Mouse (Mus musculus): ENCODE measurements around the gene Tenm1. TPM values are rescaled to one million over a fixed set of nuclear protein-coding genes. Genes with fewer than 3 reads are reported as not detected.

Tenm1 gene
- polyA plus RNA-seq, 1 experiment from 2014 or later = 18.5 TPM

DNA sequence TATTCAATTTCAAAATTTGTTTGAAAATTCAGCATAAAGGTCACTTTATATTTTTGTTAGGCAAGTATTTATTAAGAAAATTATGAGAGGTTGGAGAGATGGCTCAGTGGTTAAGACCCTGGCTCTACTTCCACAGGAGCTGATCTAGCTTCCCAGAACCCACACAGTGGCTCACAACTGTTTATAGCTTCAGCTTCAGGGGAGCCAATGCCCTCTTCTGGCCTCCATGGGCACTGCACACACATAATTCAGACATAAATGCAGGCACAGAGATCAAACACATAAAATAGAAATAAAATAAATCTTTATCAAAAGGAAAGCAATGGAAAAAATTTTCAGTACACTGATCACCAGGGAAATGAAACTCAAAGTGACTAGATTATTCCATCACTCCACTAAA, 916.4 kb downstream of the Tenm1 start:
- Histone ChIP-seq H3K27me3 (no peaks in the 10 kb centered on the region), H3K9me3 (no peaks in the 10 kb centered on the region), H3K36me3 (no peaks in the 10 kb centered on the region), H3K9ac (replicated peaks) (no peak overlapping the region), H3K4me2 (replicated peaks) (no peak overlapping the region), H3K4me1 (no peaks in the 10 kb centered on the region), H3K4me3 (no peak overlapping the region), H3K27ac (replicated peaks) (no peak overlapping the region)
- no peak for ATAC-seq (replicated peaks)

GRCm38 (mm10) chrX:42511105-42511504, 917.8 kb downstream of the Tenm1 start:
- Histone ChIP-seq H3K9ac (replicated peaks) (no peak overlapping the region), H3K9me3 (no peaks in the 10 kb centered on the region), H3K27me3 (no peaks in the 10 kb centered on the region), H3K4me2 (replicated peaks) (no peak overlapping the region), H3K27ac (replicated peaks) (no peak overlapping the region), H3K4me3 (no peak overlapping the region), H3K4me1 (no peaks in the 10 kb centered on the region), H3K36me3 (no peaks in the 10 kb centered on the region)
- 72% methylated on average over 2 of the region's 2 CpGs for WGBS
- no peak for ATAC-seq (replicated peaks)

DNA sequence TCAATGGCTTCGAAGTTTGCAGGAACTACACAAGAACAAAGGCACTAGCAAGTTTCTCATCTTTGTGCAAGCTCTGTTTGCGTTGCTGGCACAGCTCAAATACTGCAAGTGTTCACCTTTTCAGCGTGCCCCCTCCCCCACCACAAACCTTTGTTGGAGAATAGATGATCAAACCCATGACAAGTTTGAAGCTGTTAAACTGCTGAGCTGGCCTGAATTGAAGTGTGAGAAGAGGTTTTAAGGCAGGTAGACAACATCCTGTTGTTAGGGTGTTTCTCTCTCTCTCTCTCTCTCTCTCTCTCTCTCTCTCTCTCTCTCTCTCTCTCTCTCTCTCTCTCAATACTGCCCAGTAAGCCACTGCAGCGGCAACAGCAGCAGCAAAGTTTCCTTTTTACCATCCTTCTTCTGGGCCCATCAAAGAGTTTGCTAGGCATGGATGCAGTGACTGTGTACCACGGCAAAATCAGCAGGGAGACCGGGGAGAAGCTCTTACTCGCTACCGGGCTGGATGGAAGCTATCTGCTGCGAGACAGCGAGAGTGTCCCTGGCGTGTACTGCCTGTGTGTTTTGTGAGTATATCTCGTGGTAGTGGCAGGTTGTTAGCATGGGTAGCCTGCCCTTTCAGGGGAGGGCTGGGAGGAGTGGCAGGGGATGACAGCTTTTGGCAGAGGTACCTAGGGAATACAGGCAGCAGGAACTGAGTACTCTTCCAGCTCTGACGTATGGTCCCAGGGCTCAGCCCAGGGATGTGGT, 926.5 kb downstream of the Tenm1 start, which contains the start of gene Sh2d1a:
Gene Sh2d1a, plus strand, starts transcription at position 163 of the 753 bp plus-strand sequence.
- no peaks in the 10 kb centered on the region for H3K27me3 ChIP-seq
- H3K36me3 ChIP-seq = no peaks in the 10 kb centered on the region
- H3K4me2 ChIP-seq (replicated peaks) = no peak within 1 kb of the TSS
- H3K9ac ChIP-seq (replicated peaks) = no peak within 1 kb of the TSS
- H3K9me3 ChIP-seq = no peaks in the 10 kb centered on the region
- no peaks in the 10 kb centered on the region for H3K4me1 ChIP-seq
- no peak for ATAC-seq (replicated peaks)
- 77% methylated on average over 13 of the region's 13 CpGs for WGBS
- H3K4me3 ChIP-seq = no peak within 1 kb of the TSS
- H3K27ac ChIP-seq (replicated peaks) = no peak within 1 kb of the TSS

GRCm38 (mm10) chrX:42500538-42500937, 928.4 kb downstream of the Tenm1 start:
- H3K4me2 ChIP-seq (replicated peaks) = no peak overlapping the region
- no peak overlapping the region for H3K9ac ChIP-seq (replicated peaks)
- no peak overlapping the region for H3K4me3 ChIP-seq
- no peaks in the 10 kb centered on the region for H3K9me3 ChIP-seq
- no peaks in the 10 kb centered on the region for H3K27me3 ChIP-seq
- no peaks in the 10 kb centered on the region for H3K4me1 ChIP-seq
- no peaks in the 10 kb centered on the region for H3K36me3 ChIP-seq
- no peak overlapping the region for H3K27ac ChIP-seq (replicated peaks)
- no peak for ATAC-seq (replicated peaks)

- no peak for ATAC-seq (replicated peaks)
- H3K4me2 ChIP-seq (replicated peaks) = no peak overlapping the region
- 87% methylated on average over 8 of the region's 8 CpGs for WGBS
- no peak overlapping the region for H3K27ac ChIP-seq (replicated peaks)
- no peaks in the 10 kb centered on the region for H3K9me3 ChIP-seq
- no peaks in the 10 kb centered on the region for H3K27me3 ChIP-seq
- H3K36me3 ChIP-seq = no peaks in the 10 kb centered on the region
- no peak overlapping the region for H3K4me3 ChIP-seq
- no peak overlapping the region for H3K9ac ChIP-seq (replicated peaks)
- H3K4me1 ChIP-seq = no peaks in the 10 kb centered on the region
Measured at GRCm38 (mm10) chrX:42490336-42490735, 938.6 kb downstream of the Tenm1 start.

GRCm38 (mm10) chrX:42489446-42489845, 939.5 kb downstream of the Tenm1 start, which contains the start of gene Tex13c2:
Gene Tex13c2, plus strand, starts transcription at chrX:42489691.
- no peaks in the 10 kb centered on the region for H3K36me3 ChIP-seq
- H3K9me3 ChIP-seq = no peaks in the 10 kb centered on the region
- H3K4me1 ChIP-seq = no peaks in the 10 kb centered on the region
- no peak within 1 kb of the TSS for H3K9ac ChIP-seq (replicated peaks)
- WGBS = 90% methylated on average over 16 of the region's 16 CpGs
- no peak within 1 kb of the TSS for H3K27ac ChIP-seq (replicated peaks)
- H3K4me2 ChIP-seq (replicated peaks) = no peak within 1 kb of the TSS
- H3K27me3 ChIP-seq = no peaks in the 10 kb centered on the region
- H3K4me3 ChIP-seq = no peak within 1 kb of the TSS
- ATAC-seq (replicated peaks) = no peak

Other genes starting within 250 kb of the Tenm1 start
- gene Tex13c1, start 162.0 kb upstream of the Tenm1 start, polyA plus RNA-seq (2015; fragmentation: Nextera tagmentation; extraction: Ambion mirVana) = not detected in 2 replicates

All from forebrain, embryonic 15.5 days (tissue).